Mouse (Mus musculus): Measurements from ENCODE around the gene Hmga2. TPM values are rescaled to one million over a fixed set of nuclear protein-coding genes. Genes with fewer than 3 reads are reported as not detected.
A peak's percentile ranks its signal among the peaks of the same experiment; 100 is the strongest.

The Hmga2 gene
- polyA plus RNA-seq, 2 experiments, result 32.0 to 75.5 TPM

DNA sequence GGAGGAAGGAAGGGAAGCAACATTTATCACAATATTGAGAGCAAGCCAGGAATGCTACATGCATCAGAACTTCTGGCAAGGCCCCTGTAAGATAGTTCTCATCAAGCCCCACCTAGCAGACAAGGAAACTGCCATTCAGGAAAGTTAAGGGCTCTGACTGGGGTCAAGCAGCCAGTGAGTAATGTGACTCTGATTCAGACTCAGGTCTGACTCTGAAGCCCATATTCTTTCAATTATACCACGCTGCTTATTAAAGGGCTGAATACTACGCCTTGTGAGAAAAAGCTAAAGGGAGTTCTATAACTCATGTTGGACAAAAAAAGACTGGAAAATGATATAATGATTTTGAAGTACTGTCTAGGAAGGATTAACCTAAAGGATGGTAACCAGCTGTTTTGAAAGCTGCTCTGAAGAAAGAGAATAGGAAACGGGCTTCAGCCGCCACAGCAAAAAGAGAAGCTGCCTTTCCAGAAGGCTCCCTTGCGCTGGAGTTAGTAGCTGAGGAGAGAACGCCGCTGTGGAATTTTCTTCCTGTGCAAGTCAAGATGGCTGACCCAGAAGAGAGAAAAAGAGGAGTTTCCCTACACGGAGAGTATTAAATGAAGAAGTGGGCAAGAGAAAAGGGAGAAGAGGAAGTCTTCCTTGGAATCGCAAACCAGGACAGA, 76.3 kb downstream of the Hmga2 start:
- H3K27me3 ChIP-seq (ENCODE audit: control insufficient read depth, insufficient read depth, low read length), result no peaks in the 10 kb centered on the region
- TF ChIP-seq POLR2A (IDR thresholded peaks at IDR 0.05; ENCODE audit: borderline replicate concordance, extremely low read depth, insufficient read depth, insufficient read length), result no peak
- peaks cover 12% of the 10 kb centered on the region; the same call in 1 of the 2 replicates for H3K36me3 ChIP-seq (ENCODE audit: control insufficient read depth, insufficient read depth, low read length)
- H3K4me1 ChIP-seq (ENCODE audit: control insufficient read depth, insufficient read depth, low read length), result peaks cover 53% of the 10 kb centered on the region
- no peak overlapping the region for H3K4me3 ChIP-seq (replicated peaks; ENCODE audit: low read length)
- no peak overlapping the region for H3K9ac ChIP-seq (ENCODE audit: low read depth, low read length, severe bottlenecking)
- no peak for ATAC-seq (ENCODE audit: low FRiP score, low read depth)
- H3K4me2 ChIP-seq (replicated peaks; ENCODE audit: low read depth, low read length, severe bottlenecking), result peak overlapping the region; percentile 32
- H3K27ac ChIP-seq (replicated peaks; ENCODE audit: low read depth, low read length), result peak overlapping the region; percentile 72
- WGBS, result 18% methylated on average over 9 of the region's 9 CpGs
- no peaks in the 10 kb centered on the region for H3K9me3 ChIP-seq (ENCODE audit: control insufficient read depth, low read length)
- no peak for DNase-seq (ENCODE audit: low spot score)

DNA sequence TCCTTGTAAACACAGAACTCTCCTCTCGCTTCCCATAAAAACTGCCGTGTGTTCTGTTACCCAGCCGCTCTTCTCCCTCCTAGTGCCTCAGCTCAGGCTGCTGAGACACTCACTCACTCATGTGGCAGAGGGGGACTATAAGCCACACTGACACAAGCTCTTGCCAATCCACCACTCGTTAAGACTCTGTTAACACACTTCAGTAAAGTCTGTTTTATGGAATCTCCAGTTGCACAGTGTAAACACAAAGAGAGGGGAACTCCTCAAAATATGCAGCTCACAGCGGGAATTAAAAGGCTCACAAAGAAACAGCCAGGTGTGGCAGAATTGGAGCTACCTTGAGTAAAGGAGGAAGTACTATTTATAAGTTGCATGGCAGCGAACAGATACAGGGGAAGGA, 77.5 kb downstream of the Hmga2 start:
- Histone ChIP-seq H3K4me2 (replicated peaks; ENCODE audit: low read depth, low read length, severe bottlenecking) (no peak overlapping the region), H3K36me3 (ENCODE audit: control insufficient read depth, insufficient read depth, low read length) (peaks cover 12% of the 10 kb centered on the region; the same call in 1 of the 2 replicates), H3K9ac (ENCODE audit: low read depth, low read length, severe bottlenecking) (no peak overlapping the region), H3K9me3 (ENCODE audit: control insufficient read depth, low read length) (no peaks in the 10 kb centered on the region), H3K27me3 (ENCODE audit: control insufficient read depth, insufficient read depth, low read length) (no peaks in the 10 kb centered on the region), H3K27ac (replicated peaks; ENCODE audit: low read depth, low read length) (no peak overlapping the region), H3K4me3 (replicated peaks; ENCODE audit: low read length) (no peak overlapping the region), H3K4me1 (ENCODE audit: control insufficient read depth, insufficient read depth, low read length) (peaks cover 48% of the 10 kb centered on the region)
- ATAC-seq (ENCODE audit: low FRiP score, low read depth), result no peak
- no peak for DNase-seq (ENCODE audit: low spot score)
- 19% methylated on average over 6 of the region's 6 CpGs for WGBS
- no peak for TF ChIP-seq POLR2A (IDR thresholded peaks at IDR 0.05; ENCODE audit: borderline replicate concordance, extremely low read depth, insufficient read depth, insufficient read length)

GRCm38 (mm10) chr10:120397211-120397631, 79.0 kb downstream of the Hmga2 start:
- no peak for TF ChIP-seq POLR2A (IDR thresholded peaks at IDR 0.05; ENCODE audit: borderline replicate concordance, extremely low read depth, insufficient read depth, insufficient read length)
- H3K4me3 ChIP-seq (replicated peaks; ENCODE audit: low read length), result no peak overlapping the region
- H3K36me3 ChIP-seq (ENCODE audit: control insufficient read depth, insufficient read depth, low read length), result 0 out of 2 replicates have a peak, but pooled peaks cover 9% of the 10 kb centered on the region
- no peak overlapping the region for H3K27ac ChIP-seq (replicated peaks; ENCODE audit: low read depth, low read length)
- H3K9ac ChIP-seq (ENCODE audit: low read depth, low read length, severe bottlenecking), result no peak overlapping the region
- H3K9me3 ChIP-seq (ENCODE audit: control insufficient read depth, low read length), result no peaks in the 10 kb centered on the region
- no peak overlapping the region for H3K4me2 ChIP-seq (replicated peaks; ENCODE audit: low read depth, low read length, severe bottlenecking)
- H3K27me3 ChIP-seq (ENCODE audit: control insufficient read depth, insufficient read depth, low read length), result no peaks in the 10 kb centered on the region
- ATAC-seq (ENCODE audit: low FRiP score, low read depth) (no peak), DNase-seq (ENCODE audit: low spot score) (no peak)
- WGBS, result 61% methylated on average over 17 of the region's 17 CpGs
- H3K4me1 ChIP-seq (ENCODE audit: control insufficient read depth, insufficient read depth, low read length), result peaks cover 54% of the 10 kb centered on the region

DNA sequence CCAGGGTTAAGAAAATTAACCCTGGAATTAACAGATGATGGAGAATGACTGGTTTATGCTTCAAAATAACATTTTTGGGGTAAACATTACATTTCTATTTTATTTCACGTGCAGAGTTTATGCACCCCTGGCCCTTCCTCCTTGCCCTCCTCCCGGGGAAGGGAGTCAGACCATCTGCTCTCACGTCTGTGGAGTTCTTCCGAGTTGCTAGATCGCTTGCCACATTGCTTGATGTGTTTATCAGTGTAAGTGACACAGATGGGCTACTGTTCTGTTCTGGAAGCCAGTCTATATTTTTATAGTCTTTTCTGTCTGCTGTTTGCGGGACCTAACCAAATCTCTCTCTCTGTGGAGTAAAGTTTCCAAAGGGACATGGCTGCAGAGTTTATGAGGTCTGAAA, 80.7 kb downstream of the Hmga2 start:
- DNase-seq (ENCODE audit: low spot score) (no peak), ATAC-seq (ENCODE audit: low FRiP score, low read depth) (no peak)
- Histone ChIP-seq H3K27me3 (ENCODE audit: control insufficient read depth, insufficient read depth, low read length) (no peaks in the 10 kb centered on the region), H3K4me3 (replicated peaks; ENCODE audit: low read length) (no peak overlapping the region), H3K9me3 (ENCODE audit: control insufficient read depth, low read length) (no peaks in the 10 kb centered on the region), H3K9ac (ENCODE audit: low read depth, low read length, severe bottlenecking) (no peak overlapping the region), H3K4me1 (ENCODE audit: control insufficient read depth, insufficient read depth, low read length) (peaks cover 57% of the 10 kb centered on the region), H3K27ac (replicated peaks; ENCODE audit: low read depth, low read length) (no peak overlapping the region), H3K36me3 (ENCODE audit: control insufficient read depth, insufficient read depth, low read length) (0 out of 2 replicates have a peak, but pooled peaks cover 7% of the 10 kb centered on the region), H3K4me2 (replicated peaks; ENCODE audit: low read depth, low read length, severe bottlenecking) (no peak overlapping the region)
- no peak for TF ChIP-seq POLR2A (IDR thresholded peaks at IDR 0.05; ENCODE audit: borderline replicate concordance, extremely low read depth, insufficient read depth, insufficient read length)
- WGBS, result 53% methylated on average over 6 of the region's 6 CpGs

- H3K27ac ChIP-seq (replicated peaks; ENCODE audit: low read depth, low read length), result no peak overlapping the region
- H3K9ac ChIP-seq (ENCODE audit: low read depth, low read length, severe bottlenecking), result no peak overlapping the region
- peaks cover 51% of the 10 kb centered on the region for H3K4me1 ChIP-seq (ENCODE audit: control insufficient read depth, insufficient read depth, low read length)
- no peak overlapping the region for H3K4me3 ChIP-seq (replicated peaks; ENCODE audit: low read length)
- H3K36me3 ChIP-seq (ENCODE audit: control insufficient read depth, insufficient read depth, low read length), result 0 out of 2 replicates have a peak, but pooled peaks cover 7% of the 10 kb centered on the region
- ATAC-seq (ENCODE audit: low FRiP score, low read depth), result no peak
- no peaks in the 10 kb centered on the region for H3K27me3 ChIP-seq (ENCODE audit: control insufficient read depth, insufficient read depth, low read length)
- no peaks in the 10 kb centered on the region for H3K9me3 ChIP-seq (ENCODE audit: control insufficient read depth, low read length)
- WGBS, result 47% methylated on average over 9 of the region's 9 CpGs
- no peak for DNase-seq (ENCODE audit: low spot score)
- no peak overlapping the region for H3K4me2 ChIP-seq (replicated peaks; ENCODE audit: low read depth, low read length, severe bottlenecking)
- TF ChIP-seq POLR2A (IDR thresholded peaks at IDR 0.05; ENCODE audit: borderline replicate concordance, extremely low read depth, insufficient read depth, insufficient read length), result no peak
Measured at GRCm38 (mm10) chr10:120394740-120395139, 81.5 kb downstream of the Hmga2 start.
